Mouse (Mus musculus): ENCODE measurements around the gene Prpf8.

DNA sequence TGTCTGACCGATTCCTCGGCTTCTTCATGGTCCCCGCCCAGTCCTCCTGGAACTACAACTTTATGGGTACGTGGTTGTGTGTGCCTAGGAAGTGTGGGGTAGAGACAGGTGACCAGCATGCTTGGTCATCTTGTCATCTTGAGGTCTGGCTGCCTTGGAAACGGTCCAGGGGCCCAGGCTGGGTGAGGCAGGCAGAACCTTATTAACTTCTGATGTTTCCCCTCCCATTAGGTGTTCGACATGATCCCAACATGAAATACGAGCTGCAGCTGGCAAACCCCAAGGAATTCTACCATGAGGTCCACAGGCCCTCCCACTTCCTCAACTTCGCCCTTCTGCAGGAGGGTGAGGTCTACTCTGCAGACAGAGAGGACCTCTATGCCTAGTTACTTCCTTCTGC, 22.3 kb downstream of the Prpf8 start:
- TF ChIP-seq CTCF (conservative IDR thresholded peaks at IDR 0.05; ENCODE audit: low read length) (no peak), NANOG (IDR thresholded peaks at IDR 0.05; ENCODE audit: borderline replicate concordance, low read length) (no peak), POU5F1 (IDR thresholded peaks at IDR 0.05; ENCODE audit: borderline replicate concordance, low read length) (no peak)

All from E14TG2a.4 (cell line).